Mouse (Mus musculus): ENCODE data around the gene Slirp. TPM values are rescaled to one million over a fixed set of nuclear protein-coding genes. Genes with fewer than 3 reads are reported as not detected.

The Slirp gene
- polyA plus RNA-seq, 1 experiment from 2014 or later: 175 TPM

GRCm38 (mm10) chr12:87405165-87405564 lies 38.5 kb upstream of the Slirp start:
- DNase-seq (ENCODE audit: low spot score) (peak; percentile 70), ATAC-seq (no peak)
- no peaks in the 10 kb centered on the region for H3K27me3 ChIP-seq (replicated peaks; ENCODE audit: insufficient read depth, low read length)
- no peak overlapping the region for H3K4me3 ChIP-seq (ENCODE audit: low read depth, low read length)
- no peaks in the 10 kb centered on the region for H3K9me3 ChIP-seq (ENCODE audit: low read length)
- H3K36me3 ChIP-seq (ENCODE audit: insufficient read depth, low read length): no peaks in the 10 kb centered on the region
- H3K9ac ChIP-seq (replicated peaks; ENCODE audit: low read depth): no peak overlapping the region
- no peak for TF ChIP-seq EP300 (IDR thresholded peaks at IDR 0.05)
- TF ChIP-seq CTCF (IDR thresholded peaks at IDR 0.05): no peak
- H3K4me2 ChIP-seq (replicated peaks; ENCODE audit: low read depth, low read length): no peak overlapping the region
- 62% methylated on average over 4 of the region's 4 CpGs for WGBS
- H3K4me1 ChIP-seq (ENCODE audit: insufficient read depth, low read depth, low read length): peaks cover 14% of the 10 kb centered on the region; the same call in 1 of the 2 replicates
- peak overlapping the region; percentile 72 for H3K27ac ChIP-seq (ENCODE audit: low read length)

- DNase-seq (ENCODE audit: low spot score) (peak; percentile 81), ATAC-seq (peak; percentile 70)
- peaks cover 14% of the 10 kb centered on the region; the same call in 1 of the 2 replicates for H3K4me1 ChIP-seq (ENCODE audit: insufficient read depth, low read depth, low read length)
- H3K9ac ChIP-seq (replicated peaks; ENCODE audit: low read depth): no peak overlapping the region
- no peaks in the 10 kb centered on the region for H3K36me3 ChIP-seq (ENCODE audit: insufficient read depth, low read length)
- no peak overlapping the region for H3K4me2 ChIP-seq (replicated peaks; ENCODE audit: low read depth, low read length)
- no peaks in the 10 kb centered on the region for H3K9me3 ChIP-seq (ENCODE audit: low read length)
- 45% methylated on average over 3 of the region's 3 CpGs for WGBS
- peak; percentile 47 for TF ChIP-seq EP300 (IDR thresholded peaks at IDR 0.05)
- no peak for TF ChIP-seq CTCF (IDR thresholded peaks at IDR 0.05)
- H3K27ac ChIP-seq (ENCODE audit: low read length): peak overlapping the region; percentile 72
- no peak overlapping the region for H3K4me3 ChIP-seq (ENCODE audit: low read depth, low read length)
- no peaks in the 10 kb centered on the region for H3K27me3 ChIP-seq (replicated peaks; ENCODE audit: insufficient read depth, low read length)
Observed at GRCm38 (mm10) chr12:87405721-87406120, 38.0 kb upstream of the Slirp start.

- 0 out of 2 replicates have a peak overlapping the region, but pooled peaks have one; percentile 20 for H3K9ac ChIP-seq (replicated peaks; ENCODE audit: low read depth)
Observed at GRCm38 (mm10) chr12:87407869-87408605, 35.7 kb upstream of the Slirp start.

GRCm38 (mm10) chr12:87409123-87409522 lies 34.6 kb upstream of the Slirp start:
- Histone ChIP-seq H3K4me3 (ENCODE audit: low read depth, low read length) (no peak overlapping the region), H3K36me3 (ENCODE audit: insufficient read depth, low read length) (no peaks in the 10 kb centered on the region), H3K27me3 (replicated peaks; ENCODE audit: insufficient read depth, low read length) (no peaks in the 10 kb centered on the region), H3K4me2 (replicated peaks; ENCODE audit: low read depth, low read length) (no peak overlapping the region), H3K9me3 (ENCODE audit: low read length) (no peaks in the 10 kb centered on the region), H3K27ac (ENCODE audit: low read length) (peak overlapping the region; percentile 55; the same call in 1 of the 2 replicates), H3K4me1 (ENCODE audit: insufficient read depth, low read depth, low read length) (peaks cover 14% of the 10 kb centered on the region; the same call in 1 of the 2 replicates), H3K9ac (replicated peaks; ENCODE audit: low read depth) (no peak overlapping the region)
- TF ChIP-seq CTCF (IDR thresholded peaks at IDR 0.05): no peak
- TF ChIP-seq EP300 (IDR thresholded peaks at IDR 0.05): no peak; the same call in 1 of the 2 replicates
- peak; percentile 49 for DNase-seq (ENCODE audit: low spot score)
- peak; percentile 36; the same call in 1 of the 2 replicates for ATAC-seq
- 65% methylated on average over 4 of the region's 4 CpGs for WGBS

More at GRCm38 (mm10) chr12:87407869-87408605, 35.7 kb upstream of the Slirp start:
- Histone ChIP-seq H3K27ac (ENCODE audit: low read length) (peak overlapping the region; percentile 90), H3K4me3 (ENCODE audit: low read depth, low read length) (0 out of 2 replicates have a peak overlapping the region, but pooled peaks have one; percentile 2), H3K27me3 (replicated peaks; ENCODE audit: insufficient read depth, low read length) (no peaks in the 10 kb centered on the region), H3K4me1 (ENCODE audit: insufficient read depth, low read depth, low read length) (peaks cover 14% of the 10 kb centered on the region; the same call in 1 of the 2 replicates), H3K4me2 (replicated peaks; ENCODE audit: low read depth, low read length) (peak overlapping the region; percentile 17), H3K9me3 (ENCODE audit: low read length) (no peaks in the 10 kb centered on the region), H3K36me3 (ENCODE audit: insufficient read depth, low read length) (no peaks in the 10 kb centered on the region)
- DNase-seq (ENCODE audit: low spot score) (peak; percentile 94), ATAC-seq (peak; percentile 84)
- peak; percentile 88 for TF ChIP-seq EP300 (IDR thresholded peaks at IDR 0.05)
- peak; percentile 23 for TF ChIP-seq CTCF (IDR thresholded peaks at IDR 0.05)
- 16% methylated on average over 20 of the region's 21 CpGs for WGBS

GRCm38 (mm10) chr12:87410999-87411398 lies 32.7 kb upstream of the Slirp start:
- ATAC-seq: no peak
- H3K27me3 ChIP-seq (replicated peaks; ENCODE audit: insufficient read depth, low read length): no peaks in the 10 kb centered on the region
- no peak overlapping the region for H3K4me2 ChIP-seq (replicated peaks; ENCODE audit: low read depth, low read length)
- H3K9me3 ChIP-seq (ENCODE audit: low read length): no peaks in the 10 kb centered on the region
- H3K4me3 ChIP-seq (ENCODE audit: low read depth, low read length): no peak overlapping the region
- H3K9ac ChIP-seq (replicated peaks; ENCODE audit: low read depth): no peak overlapping the region
- no peaks in the 10 kb centered on the region for H3K36me3 ChIP-seq (ENCODE audit: insufficient read depth, low read length)
- H3K27ac ChIP-seq (ENCODE audit: low read length): no peak overlapping the region
- DNase-seq (ENCODE audit: low spot score): peak; percentile 53
- no peak for TF ChIP-seq EP300 (IDR thresholded peaks at IDR 0.05)
- no peak for TF ChIP-seq CTCF (IDR thresholded peaks at IDR 0.05)
- H3K4me1 ChIP-seq (ENCODE audit: insufficient read depth, low read depth, low read length): peaks cover 14% of the 10 kb centered on the region; the same call in 1 of the 2 replicates
- 23% methylated on average over 7 of the region's 7 CpGs for WGBS

- H3K4me3 ChIP-seq (ENCODE audit: low read depth, low read length): no peak overlapping the region
- peaks cover 8% of the 10 kb centered on the region; the same call in 1 of the 2 replicates for H3K4me1 ChIP-seq (ENCODE audit: insufficient read depth, low read depth, low read length)
- TF ChIP-seq CTCF (IDR thresholded peaks at IDR 0.05) (peak; percentile 93), EP300 (IDR thresholded peaks at IDR 0.05) (no peak)
- no peak overlapping the region for H3K9ac ChIP-seq (replicated peaks; ENCODE audit: low read depth)
- no peak overlapping the region for H3K4me2 ChIP-seq (replicated peaks; ENCODE audit: low read depth, low read length)
- no peaks in the 10 kb centered on the region for H3K36me3 ChIP-seq (ENCODE audit: insufficient read depth, low read length)
- no peaks in the 10 kb centered on the region for H3K27me3 ChIP-seq (replicated peaks; ENCODE audit: insufficient read depth, low read length)
- DNase-seq (ENCODE audit: low spot score) (peak; percentile 78), ATAC-seq (peak; percentile 47)
- H3K9me3 ChIP-seq (ENCODE audit: low read length): no peaks in the 10 kb centered on the region
- 19% methylated on average over 4 of the region's 4 CpGs for WGBS
- H3K27ac ChIP-seq (ENCODE audit: low read length): no peak overlapping the region
Observed at GRCm38 (mm10) chr12:87413179-87413790, 30.4 kb upstream of the Slirp start.

All from lung, postnatal 0 days (tissue).